Mouse (Mus musculus): ENCODE data around the gene Srgap3. TPM values are rescaled to one million over a fixed set of nuclear protein-coding genes. Genes with fewer than 3 reads are reported as not detected.
"Not testable (repeated sequence)": the region's sequence is repeated elsewhere in the genome, so short reads cannot be mapped to it uniquely, and the experiment has no call there.

Gene Srgap3
- total RNA-seq, 2 experiments from 2014 or later = 17.1 to 26.3 TPM

- DNase-seq = no peak
Measured at GRCm38 (mm10) chr6:112741766-112742165, 205.3 kb downstream of the Srgap3 start.

GRCm38 (mm10) chr6:112739635-112740034 is 207.4 kb downstream of the Srgap3 start:
- no peak for DNase-seq

DNA sequence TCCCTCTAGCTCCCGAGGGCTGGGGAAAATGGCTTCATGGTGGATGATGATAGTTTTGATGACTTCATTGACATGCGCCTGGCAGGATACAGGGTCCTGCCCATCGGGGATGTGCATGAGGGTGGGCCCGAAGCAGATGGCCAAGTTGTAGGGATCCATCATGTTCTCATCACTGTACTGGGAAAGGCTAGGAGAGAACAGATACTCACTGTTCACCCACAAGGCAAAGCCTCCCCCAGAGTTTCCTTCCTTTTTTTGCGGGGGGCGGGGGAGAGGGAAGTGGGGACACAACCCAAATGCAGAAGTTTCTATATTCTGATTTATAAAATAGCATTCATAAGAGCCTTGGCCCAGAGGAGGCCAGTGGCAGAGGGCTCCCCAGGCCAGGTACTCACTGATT is 208.1 kb downstream of the Srgap3 start:
- no peak for DNase-seq

DNA sequence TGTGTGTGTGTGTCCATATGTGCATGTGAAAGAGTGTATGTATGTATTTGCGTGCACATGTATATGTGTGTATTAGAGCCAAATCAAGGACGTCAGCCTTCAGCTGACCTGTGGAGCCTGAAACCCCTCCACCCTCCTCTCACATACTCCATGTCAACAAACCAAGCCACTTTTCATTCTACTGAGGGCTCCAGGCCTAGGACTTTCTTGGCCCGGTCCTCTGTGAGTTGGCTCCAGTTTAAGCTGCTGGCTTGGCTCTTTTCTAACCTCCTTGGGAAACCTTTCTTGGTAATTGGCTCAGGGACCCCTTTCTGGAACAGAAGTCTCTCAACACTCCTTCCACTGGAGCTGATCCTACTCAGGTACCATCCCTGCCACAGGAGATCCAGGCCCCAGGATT is 210.6 kb downstream of the Srgap3 start:
- no peak for DNase-seq

- no peak for DNase-seq
Measured at GRCm38 (mm10) chr6:112735054-112735453, 212.0 kb downstream of the Srgap3 start.

- DNase-seq = no peak
Measured at GRCm38 (mm10) chr6:112733942-112734341, 213.1 kb downstream of the Srgap3 start.

DNA sequence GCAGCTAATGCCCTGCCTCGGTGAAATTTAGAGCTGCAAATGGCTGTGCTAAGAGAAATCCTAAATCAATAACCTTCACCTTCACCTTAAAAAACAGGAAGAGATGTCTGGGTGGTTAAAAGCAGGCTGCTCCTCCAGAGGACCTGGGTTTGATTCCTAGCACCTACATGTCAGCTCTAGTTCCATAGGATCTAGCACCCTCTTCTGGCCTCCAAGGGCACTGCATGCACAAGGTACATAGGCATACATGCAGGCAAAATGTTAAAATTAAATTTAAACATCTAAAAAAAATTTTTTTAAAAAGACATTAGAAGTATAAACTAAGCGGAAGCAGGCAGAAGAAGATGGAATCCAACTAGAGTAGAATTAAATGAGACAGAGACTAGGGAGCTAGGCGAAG is 214.6 kb downstream of the Srgap3 start:
- DNase-seq = no peak

DNA sequence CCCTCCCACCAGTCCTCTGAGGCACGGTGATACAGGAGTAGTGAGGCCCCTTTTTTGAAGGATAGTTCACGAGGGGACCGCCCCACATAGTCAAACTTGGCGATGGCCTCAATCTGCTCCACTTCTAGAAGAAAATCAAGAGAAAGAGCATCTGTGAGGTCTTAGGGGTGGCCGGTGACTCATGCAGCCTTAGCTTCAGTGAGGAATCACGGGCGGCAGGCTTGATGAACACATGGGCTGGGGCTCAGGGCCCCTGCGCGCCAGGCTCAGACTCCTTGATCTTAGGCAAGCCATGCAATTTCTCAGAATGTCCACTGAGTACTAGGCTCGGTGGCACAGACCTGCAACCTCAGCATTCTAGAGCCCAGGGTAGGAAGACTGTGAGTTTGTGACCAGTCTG is 215.7 kb downstream of the Srgap3 start:
- peak; percentile 74 for DNase-seq

DNA sequence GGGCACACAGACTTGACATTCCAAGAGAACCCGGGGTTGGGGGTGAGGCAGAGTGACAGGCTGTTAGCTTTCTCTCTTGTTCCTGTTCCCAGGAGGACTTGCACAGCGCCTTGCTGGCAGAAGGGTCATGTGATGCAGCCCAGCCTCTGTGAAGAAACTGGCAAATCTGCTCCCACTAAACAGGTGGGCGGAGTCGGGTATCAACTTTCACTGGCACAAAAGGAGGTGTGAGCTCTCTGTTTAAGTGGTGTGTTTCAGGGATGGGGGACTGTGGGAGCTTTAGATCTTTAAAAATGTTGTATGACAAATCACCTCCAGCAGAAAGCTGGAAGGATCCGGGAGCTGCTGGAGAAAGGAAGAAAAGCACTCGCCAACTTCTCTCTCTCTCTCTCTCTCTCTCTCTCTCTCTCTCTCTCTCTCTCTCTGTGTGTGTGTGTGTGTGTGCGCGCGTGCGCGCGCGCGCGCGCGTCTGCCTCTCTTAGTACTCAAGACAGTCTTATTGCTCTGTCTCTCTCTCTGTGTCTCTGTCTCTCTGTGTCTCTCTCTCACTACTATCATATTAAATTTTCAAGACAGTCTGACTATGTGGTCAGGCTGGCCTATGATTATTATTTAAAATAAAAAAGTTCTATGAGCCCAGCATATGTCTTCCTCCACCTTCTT is 218.2 kb downstream of the Srgap3 start:
- DNase-seq = peak; percentile 53 to 55

DNA sequence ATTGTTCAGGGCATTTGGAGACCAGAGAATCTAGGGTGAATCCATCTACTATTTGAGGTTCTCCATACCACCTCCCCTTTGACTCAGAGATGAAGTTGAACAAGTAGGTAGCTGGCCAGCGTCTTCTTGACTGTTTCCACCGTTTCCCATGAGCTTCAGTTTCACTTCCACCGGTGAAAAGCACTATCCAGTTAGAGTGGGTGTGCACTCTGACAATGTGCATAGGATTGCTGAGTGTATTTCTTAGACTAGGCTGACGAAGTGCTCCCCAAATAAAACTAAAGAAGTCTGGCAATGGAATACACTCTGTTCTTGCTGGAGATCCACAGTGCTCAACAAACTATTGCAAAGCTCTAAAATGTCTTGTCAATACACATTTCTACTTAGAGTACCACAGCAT is 221.6 kb downstream of the Srgap3 start:
- no peak for DNase-seq

DNA sequence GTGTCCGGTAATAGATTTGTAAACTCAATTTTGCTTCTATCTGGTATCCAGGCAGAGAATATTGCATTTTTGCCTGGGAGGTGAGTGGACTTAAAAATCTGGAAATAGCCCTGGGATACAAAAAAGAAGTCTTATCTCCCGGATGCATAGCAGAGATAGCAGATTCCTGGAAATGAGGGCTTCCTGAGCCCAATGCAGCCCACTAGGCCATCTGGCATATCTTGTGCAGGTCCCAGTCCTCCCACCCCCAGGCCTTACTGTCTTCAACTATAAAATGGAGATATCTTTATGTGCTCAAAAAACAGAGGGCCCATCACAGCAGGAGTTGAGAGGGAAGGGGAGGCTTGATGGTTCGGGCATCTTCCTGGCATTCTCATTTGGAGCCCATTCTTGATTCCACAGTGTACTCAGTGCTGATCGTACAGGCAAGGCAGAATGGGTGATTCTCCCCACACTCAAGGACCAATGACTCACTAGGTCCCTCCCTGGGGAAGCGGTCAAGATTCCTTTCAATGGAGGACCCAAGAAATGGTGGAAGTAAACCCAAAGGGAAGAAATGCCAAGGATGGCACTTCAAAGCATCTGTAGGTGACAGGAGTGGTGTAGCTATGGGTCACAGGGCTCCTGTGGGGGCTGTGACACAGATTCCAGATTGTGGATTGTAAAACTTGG is 226.5 kb downstream of the Srgap3 start:
- peak; percentile 22 to 40 for DNase-seq

DNA sequence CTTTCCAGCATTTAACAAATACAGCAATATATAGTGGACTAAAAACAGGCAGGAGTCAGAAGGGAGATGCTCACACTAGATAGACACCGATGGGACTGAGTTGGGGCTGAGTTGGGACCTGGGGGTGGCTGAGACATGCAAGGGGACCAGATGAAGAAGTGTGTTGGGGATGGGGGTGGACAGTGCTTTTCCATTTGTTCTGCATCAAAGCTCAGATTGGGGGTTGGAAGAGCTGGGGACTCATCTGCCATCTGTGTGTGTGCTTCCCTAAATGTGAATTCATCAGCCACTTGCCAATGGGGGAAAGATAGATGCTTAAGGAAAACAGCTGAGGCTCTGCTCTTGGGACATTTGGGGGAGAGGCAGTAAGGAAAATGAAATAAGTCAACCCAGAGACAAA is 227.1 kb downstream of the Srgap3 start:
- no peak for DNase-seq

DNA sequence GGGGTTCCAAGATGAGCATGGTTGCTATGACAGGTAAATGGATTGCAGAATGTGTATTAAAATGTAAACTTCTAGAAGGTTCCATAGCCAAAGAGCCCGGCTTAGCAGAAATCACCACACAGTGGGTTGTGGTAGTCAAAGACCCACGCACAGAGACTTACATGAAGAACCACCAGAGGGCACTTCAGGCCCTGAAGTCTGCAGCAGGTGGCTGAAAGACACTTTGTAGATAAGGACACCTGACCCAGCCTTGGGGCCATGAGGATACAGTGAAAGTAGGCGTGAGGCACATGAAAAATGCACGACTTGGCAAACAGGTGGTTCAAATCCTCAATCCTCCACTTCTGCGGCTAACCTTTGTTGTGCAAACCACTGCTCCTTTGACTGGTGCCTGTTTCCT is 229.9 kb downstream of the Srgap3 start:
- DNase-seq = peak in 1 of 2 experiments; percentile 39

DNA sequence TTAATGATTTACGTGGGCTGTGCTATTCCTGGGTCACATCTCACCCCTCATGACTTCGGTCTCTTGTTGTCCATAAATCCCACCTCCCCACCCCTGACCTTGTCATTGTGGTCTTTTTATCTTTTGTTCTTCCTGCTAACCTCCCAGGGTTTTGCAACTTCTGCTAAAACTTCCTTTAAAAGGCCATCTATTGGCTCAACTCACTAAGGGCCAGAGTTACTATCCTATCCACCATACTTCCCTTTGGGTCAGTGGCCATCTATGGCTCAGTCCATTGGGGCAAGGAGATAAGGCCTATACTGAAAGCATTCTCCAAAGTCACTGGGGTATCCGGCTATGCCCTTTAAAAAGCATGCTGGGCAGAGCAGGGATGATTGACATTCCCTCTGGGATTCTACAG is 233.1 kb downstream of the Srgap3 start:
- no peak for DNase-seq

DNA sequence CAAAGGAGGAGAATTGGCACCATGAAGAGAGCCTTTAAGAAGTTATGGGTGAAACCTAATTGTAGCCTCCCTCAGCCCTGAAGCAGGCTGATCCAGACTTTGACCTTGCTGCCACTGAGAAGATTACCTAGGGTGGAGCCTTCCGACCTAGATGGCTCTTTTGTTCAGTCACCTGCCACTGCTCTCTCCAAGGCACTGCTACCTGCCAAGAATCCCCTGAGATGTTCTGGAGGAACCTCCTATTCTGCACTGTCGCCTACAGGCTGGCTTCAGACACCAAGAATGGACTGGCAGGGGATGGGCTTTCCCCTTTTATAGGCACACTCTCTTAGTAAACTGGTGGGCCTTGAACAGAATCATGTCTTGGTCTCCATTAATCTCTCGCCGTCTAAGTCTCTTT is 244.8 kb downstream of the Srgap3 start:
- not testable (repeated sequence) for DNase-seq

DNA sequence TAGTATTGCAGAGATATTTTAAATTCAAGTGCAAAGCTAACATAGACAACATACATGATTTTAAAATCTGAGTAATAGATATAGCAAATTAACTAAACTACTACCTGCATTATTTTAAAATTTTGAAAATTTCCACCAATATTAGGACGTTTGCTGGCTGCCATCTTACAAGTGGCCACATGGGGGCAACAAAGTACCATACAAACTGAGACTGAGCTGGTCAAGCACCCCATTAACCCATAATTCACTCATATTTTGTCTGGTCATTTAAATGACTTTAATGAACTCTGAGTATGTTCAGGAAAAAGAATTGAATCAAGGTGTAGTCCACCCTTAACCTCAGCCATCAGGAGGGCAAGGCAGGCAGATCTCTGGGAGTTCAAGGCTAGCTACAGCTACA is 246.7 kb downstream of the Srgap3 start:
- peak; percentile 54 to 72 for DNase-seq

GRCm38 (mm10) chr6:112699115-112699514 is 248.0 kb downstream of the Srgap3 start:
- DNase-seq = no peak

DNA sequence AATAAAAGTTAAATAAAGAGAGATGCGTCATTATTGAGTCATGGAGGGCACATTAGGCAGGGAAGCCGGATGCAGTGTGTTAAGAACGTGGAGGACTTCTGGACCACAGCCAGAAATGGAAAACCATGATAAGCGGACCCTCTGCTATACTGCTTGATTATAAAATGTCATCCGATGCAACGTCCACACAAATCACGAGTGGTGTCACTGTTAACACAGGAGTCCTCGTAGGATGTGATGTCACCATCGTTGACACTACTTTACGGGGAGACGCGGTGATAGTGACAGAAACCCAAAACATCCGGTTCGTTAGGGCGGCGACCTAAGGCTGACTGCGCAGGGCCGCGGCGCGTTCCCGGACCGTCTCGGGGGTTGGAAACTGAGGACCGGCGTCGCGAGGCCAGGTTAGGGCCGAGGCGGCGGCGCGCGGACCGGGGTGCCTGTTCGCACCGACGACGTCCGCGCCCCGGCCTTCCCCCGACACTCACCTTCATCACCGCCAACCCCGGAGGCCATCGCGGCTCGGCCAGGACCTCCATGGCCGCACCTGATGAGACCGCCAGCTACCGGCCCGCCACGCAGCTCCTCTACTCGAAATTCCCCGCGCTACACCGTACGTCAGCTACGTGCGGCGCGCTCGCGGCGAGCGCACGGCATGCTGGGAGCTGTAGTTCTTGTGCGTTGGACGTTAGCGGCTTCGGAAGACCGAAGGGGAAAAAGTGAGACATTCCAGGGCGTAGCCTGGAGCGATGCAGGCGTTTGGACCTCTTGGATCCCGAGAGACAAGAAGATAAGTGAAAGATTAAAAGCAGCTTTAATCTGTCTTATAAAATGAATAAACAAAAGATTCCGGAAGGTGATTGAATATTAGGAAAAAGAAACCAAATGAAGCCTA is 250.8 kb downstream of the Srgap3 start, which contains the start of gene Rad18:
Gene Rad18 (minus strand): TSS at position 631 of the 895 bp plus-strand sequence.
- DNase-seq = peak; percentile 84 to 92

- no peak for DNase-seq
Measured at GRCm38 (mm10) chr6:112694492-112694891, 252.6 kb downstream of the Srgap3 start.

- no peak for DNase-seq
Measured at GRCm38 (mm10) chr6:112691523-112691922, 255.5 kb downstream of the Srgap3 start.

- no peak for DNase-seq
Measured at GRCm38 (mm10) chr6:112688033-112688432, 259.0 kb downstream of the Srgap3 start.

- DNase-seq = peak; percentile 30 to 38
Measured at GRCm38 (mm10) chr6:112686485-112686884, 260.6 kb downstream of the Srgap3 start.

DNA sequence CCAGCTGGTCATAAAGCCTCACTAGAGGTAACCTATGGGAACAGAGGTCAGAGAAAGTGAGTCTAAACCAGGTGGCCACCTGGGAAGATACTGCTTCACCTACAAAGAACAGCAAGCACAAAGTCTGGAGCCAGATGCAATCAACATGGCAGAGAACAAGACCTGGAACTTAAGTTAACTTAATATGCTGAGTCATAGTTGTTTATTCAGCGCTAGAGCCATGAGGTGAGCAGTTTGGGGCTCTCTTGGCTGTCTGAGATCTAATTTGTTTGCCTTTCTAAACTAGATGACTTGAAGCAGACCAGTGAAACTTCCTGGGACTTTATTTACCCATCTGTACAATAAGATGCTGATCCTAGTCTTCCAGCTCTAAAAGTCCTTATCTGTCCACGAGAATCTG is 263.0 kb downstream of the Srgap3 start:
- DNase-seq = no peak
